Mouse (Mus musculus) kidney, embryonic 14.5 days (tissue): ENCODE data around the gene Wbp2. TPM values are rescaled to one million over a fixed set of nuclear protein-coding genes. Genes with fewer than 3 reads are reported as not detected.
"Not testable (repeated sequence)": the region's sequence is repeated elsewhere in the genome, so short reads cannot be mapped to it uniquely, and the experiment has no call there.

Source experiments
- ATAC-seq: fragments of 200-750 bp; cut with Nextera tagmentation; 2 replicates; pipeline ENCODE4 v1.8.0; 2017; ENCODE audit warnings: moderate number of reproducible peaks, mild to moderate bottlenecking, moderate TSS enrichment, moderate library complexity; ENCODE audit not compliant: low FRiP score, low TSS enrichment
- H3K27ac ChIP-seq: fragments of 300-500 bp; sonication (generic); 2 replicates; pipeline ENCODE4 v1.5.1; 2014; ENCODE audit warnings: low read depth, mild to moderate bottlenecking, low read length, moderate library complexity, mixed read lengths
- H3K27me3 ChIP-seq: fragments of 300-500 bp; sonication (generic); 2 replicates; pipeline ENCODE4 v1.6.1; 2014; ENCODE audit warnings: mild to moderate bottlenecking, low read length; ENCODE audit not compliant: control insufficient read depth, insufficient read depth
- H3K36me3 ChIP-seq: fragments of 300-500 bp; sonication (generic); 2 replicates; pipeline ENCODE4 v1.6.1; 2014; ENCODE audit warnings: low read length, mixed read lengths; ENCODE audit not compliant: control insufficient read depth, insufficient read depth
- H3K4me1 ChIP-seq: fragments of 300-500 bp; sonication (generic); 2 replicates; pipeline ENCODE4 v1.6.1; 2014; ENCODE audit warnings: low read length, mixed read lengths; ENCODE audit not compliant: control insufficient read depth, insufficient read depth
- H3K4me2 ChIP-seq: fragments of 300-500 bp; sonication (generic); replicated peaks from 2 replicates; pipeline ENCODE4 v1.6.1; 2014; ENCODE audit warnings: low read depth, mild to moderate bottlenecking, low read length
- H3K4me3 ChIP-seq: fragments of 300-500 bp; sonication (generic); 2 replicates; pipeline ENCODE4 v1.5.1; 2014; ENCODE audit warnings: mild to moderate bottlenecking, low read length
- H3K9ac ChIP-seq: fragments of 300-500 bp; sonication (generic); 2 replicates; pipeline ENCODE4 v1.6.1; 2014; ENCODE audit warnings: low read depth, mild to moderate bottlenecking, low read length, moderate library complexity
- H3K9me3 ChIP-seq: fragments of 300-500 bp; sonication (generic); 2 replicates; pipeline ENCODE4 v1.6.1; 2016; ENCODE audit warnings: low read length; ENCODE audit not compliant: control insufficient read depth
- WGBS: fragments of 180-500 bp; shearing (Covaris S2); extraction: QIAGEN DNeasy Blood & Tissue Kit; methylation state at CpG from one replicate; pipeline ENCODE4 v1.1.7; 2014; 5-methylcytosine and 5-hydroxymethylcytosine counted together
- polyA plus RNA-seq: library from polyadenylated mRNA; unstranded; fragments of >200 nt; fragmentation: Nextera tagmentation; extraction: Ambion mirVana; gene quantifications from 2 replicates; pipeline ENCODE4 v1.2.1, GENCODE M21; 2014

Wbp2 gene
- polyA plus RNA-seq, 1 experiment from 2014 or later, result 80.2 TPM

- Histone ChIP-seq H3K27me3 (no peaks in the 10 kb centered on the region), H3K4me3 (no peak overlapping the region; the same call in 1 of the 2 replicates), H3K9me3 (0 out of 2 replicates have a peak, but pooled peaks cover 2% of the 10 kb centered on the region), H3K4me2 (peak overlapping the region; percentile 13; the same call in 1 of the 2 replicates), H3K9ac (no peak overlapping the region; the same call in 1 of the 2 replicates), H3K4me1 (peaks cover 21% of the 10 kb centered on the region), H3K27ac (peak overlapping the region; percentile 88), H3K36me3 (no peaks in the 10 kb centered on the region)
- ATAC-seq, result peak; percentile 58; the same call in 1 of the 2 replicates
- WGBS, result 58% methylated on average over 14 of the region's 14 CpGs
Measured at GRCm38 (mm10) chr11:116098711-116099460, 12.1 kb upstream of the Wbp2 start.

- H3K27me3 ChIP-seq, result no peaks in the 10 kb centered on the region
- ATAC-seq, result no peak
- no peak overlapping the region for H3K4me2 ChIP-seq
- no peak overlapping the region for H3K9ac ChIP-seq
- 0 out of 2 replicates have a peak, but pooled peaks cover 6% of the 10 kb centered on the region for H3K4me1 ChIP-seq
- H3K4me3 ChIP-seq, result no peak overlapping the region
- 0 out of 2 replicates have a peak, but pooled peaks cover 2% of the 10 kb centered on the region for H3K9me3 ChIP-seq
- no peak overlapping the region for H3K27ac ChIP-seq
- no peaks in the 10 kb centered on the region for H3K36me3 ChIP-seq
- WGBS, result 92% methylated on average over 5 of the region's 5 CpGs
Measured at GRCm38 (mm10) chr11:116096213-116097108, 9.7 kb upstream of the Wbp2 start.

- H3K4me3 ChIP-seq, result no peak overlapping the region
- ATAC-seq, result no peak
- 0 out of 2 replicates have a peak, but pooled peaks cover 2% of the 10 kb centered on the region for H3K9me3 ChIP-seq
- no peak overlapping the region; the same call in 1 of the 2 replicates for H3K27ac ChIP-seq
- H3K4me2 ChIP-seq, result no peak overlapping the region
- no peak overlapping the region for H3K9ac ChIP-seq
- H3K36me3 ChIP-seq, result no peaks in the 10 kb centered on the region
- WGBS, result 68% methylated on average over 3 of the region's 3 CpGs
- H3K4me1 ChIP-seq, result 0 out of 2 replicates have a peak, but pooled peaks cover 6% of the 10 kb centered on the region
- no peaks in the 10 kb centered on the region for H3K27me3 ChIP-seq
Measured at GRCm38 (mm10) chr11:116095573-116095972, 8.8 kb upstream of the Wbp2 start.

GRCm38 (mm10) chr11:116093771-116094565 lies 7.2 kb upstream of the Wbp2 start:
- WGBS, result 54% methylated on average over 16 of the region's 16 CpGs
- peak overlapping the region; percentile 1; the same call in 1 of the 2 replicates for H3K27ac ChIP-seq
- 0 out of 2 replicates have a peak, but pooled peaks cover 2% of the 10 kb centered on the region for H3K9me3 ChIP-seq
- H3K4me1 ChIP-seq, result 0 out of 2 replicates have a peak, but pooled peaks cover 6% of the 10 kb centered on the region
- H3K4me2 ChIP-seq, result no peak overlapping the region; the same call in 1 of the 2 replicates
- H3K27me3 ChIP-seq, result no peaks in the 10 kb centered on the region
- H3K36me3 ChIP-seq, result no peaks in the 10 kb centered on the region
- H3K9ac ChIP-seq, result no peak overlapping the region
- no peak overlapping the region for H3K4me3 ChIP-seq
- no peak for ATAC-seq

GRCm38 (mm10) chr11:116092959-116093358 lies 6.2 kb upstream of the Wbp2 start:
- H3K27ac ChIP-seq, H3K36me3 ChIP-seq, H3K27me3 ChIP-seq, ATAC-seq, H3K4me2 ChIP-seq, H3K9me3 ChIP-seq, H3K9ac ChIP-seq, H3K4me3 ChIP-seq, H3K4me1 ChIP-seq: not testable (repeated sequence)
- WGBS, result 96% methylated on average over 6 of the region's 6 CpGs

GRCm38 (mm10) chr11:116091591-116091990 lies 4.8 kb upstream of the Wbp2 start:
- Histone ChIP-seq H3K9me3 (0 out of 2 replicates have a peak, but pooled peaks cover under 1% of the 10 kb centered on the region), H3K4me2 (no peak overlapping the region), H3K4me3 (no peak overlapping the region), H3K27ac (no peak overlapping the region), H3K27me3 (no peaks in the 10 kb centered on the region), H3K36me3 (no peaks in the 10 kb centered on the region), H3K9ac (no peak overlapping the region), H3K4me1 (peaks cover 10% of the 10 kb centered on the region; the same call in 1 of the 2 replicates)
- 84% methylated on average over 6 of the region's 6 CpGs for WGBS
- ATAC-seq, result no peak

- Histone ChIP-seq H3K4me3 (no peak overlapping the region), H3K4me2 (no peak overlapping the region), H3K4me1 (peaks cover 19% of the 10 kb centered on the region), H3K27me3 (no peaks in the 10 kb centered on the region), H3K36me3 (no peaks in the 10 kb centered on the region), H3K9me3 (no peaks in the 10 kb centered on the region), H3K9ac (no peak overlapping the region), H3K27ac (no peak overlapping the region)
- 92% methylated on average over 6 of the region's 6 CpGs for WGBS
- ATAC-seq, result no peak
Measured at GRCm38 (mm10) chr11:116089545-116089944, 2.8 kb upstream of the Wbp2 start.

GRCm38 (mm10) chr11:116088741-116089394 lies 2.1 kb upstream of the Wbp2 start:
- ATAC-seq, result no peak
- no peaks in the 10 kb centered on the region for H3K9me3 ChIP-seq
- H3K4me2 ChIP-seq, result no peak overlapping the region
- H3K9ac ChIP-seq, result no peak overlapping the region
- no peak overlapping the region for H3K4me3 ChIP-seq
- H3K4me1 ChIP-seq, result peaks cover 16% of the 10 kb centered on the region
- 84% methylated on average over 11 of the region's 11 CpGs for WGBS
- H3K36me3 ChIP-seq, result peaks cover 4% of the 10 kb centered on the region; the same call in 1 of the 2 replicates
- H3K27ac ChIP-seq, result no peak overlapping the region
- H3K27me3 ChIP-seq, result no peaks in the 10 kb centered on the region
